Mouse (Mus musculus) liver, embryonic 11.5 days (tissue): ENCODE measurements around the gene Fancc. TPM values are rescaled to one million over a fixed set of nuclear protein-coding genes. Genes with fewer than 3 reads are reported as not detected.

Experiments
- ATAC-seq: fragments of 200-750 bp; cut with Nextera tagmentation; replicated peaks from 2 replicates; pipeline ENCODE4 v1.8.0; 2017; ENCODE audit warnings: moderate number of reproducible peaks, mild to moderate bottlenecking, moderate TSS enrichment, moderate library complexity; ENCODE audit not compliant: low FRiP score
- DNase-seq: peaks from one replicate; pipeline ENCODE4 v3.0.0-alpha.2; 2017; ENCODE audit warnings: low spot score
- H3K27ac ChIP-seq: fragments of 300-500 bp; sonication (generic); 2 replicates; pipeline ENCODE4 v1.5.1; 2014; ENCODE audit warnings: mild to moderate bottlenecking, low read depth, low read length, control low read depth
- H3K27me3 ChIP-seq: fragments of 300-500 bp; sonication (generic); replicated peaks from 2 replicates; pipeline ENCODE4 v1.6.1; 2014; ENCODE audit warnings: low read length, mixed read lengths; ENCODE audit not compliant: control insufficient read depth, insufficient read depth
- H3K36me3 ChIP-seq: fragments of 300-500 bp; sonication (generic); 2 replicates; pipeline ENCODE4 v1.6.1; 2014; ENCODE audit warnings: mild to moderate bottlenecking, low read length, moderate library complexity, mixed read lengths; ENCODE audit not compliant: control insufficient read depth, insufficient read depth
- H3K4me1 ChIP-seq: fragments of 300-500 bp; sonication (generic); replicated peaks from 2 replicates; pipeline ENCODE4 v1.6.1; 2014; ENCODE audit warnings: low read length, mixed read lengths; ENCODE audit not compliant: control insufficient read depth, insufficient read depth
- H3K4me2 ChIP-seq: fragments of 300-500 bp; sonication (generic); 2 replicates; pipeline ENCODE4 v1.6.1; 2014; ENCODE audit warnings: mild to moderate bottlenecking, control low read depth, moderate library complexity
- H3K4me3 ChIP-seq: fragments of 300-500 bp; sonication (generic); 2 replicates; pipeline ENCODE4 v1.5.1; 2014; ENCODE audit warnings: low read depth, low read length, control low read depth
- H3K9ac ChIP-seq: fragments of 300-500 bp; sonication (generic); 2 replicates; pipeline ENCODE4 v1.6.1; 2014; ENCODE audit warnings: low read depth, low read length, control low read depth
- H3K9me3 ChIP-seq: fragments of 300-500 bp; sonication (generic); 2 replicates; pipeline ENCODE4 v1.6.1; 2016; ENCODE audit warnings: low read length, inconsistent platforms, mixed read lengths; ENCODE audit not compliant: control insufficient read depth
- WGBS: fragments of 180-500 bp; shearing (Covaris S2); extraction: QIAGEN DNeasy Blood & Tissue Kit; methylation state at CpG from one replicate; pipeline ENCODE4 v1.1.7; 2014; 5-methylcytosine and 5-hydroxymethylcytosine counted together
- polyA plus RNA-seq: library from polyadenylated mRNA; unstranded; fragments of >200 nt; fragmentation: Nextera tagmentation; extraction: Ambion mirVana; gene quantifications from 2 replicates; pipeline ENCODE4 v1.2.1, GENCODE M21; 2014

The Fancc gene
- polyA plus RNA-seq, 1 experiment from 2014 or later, result 18.9 TPM

- DNase-seq (no peak), ATAC-seq (peak; percentile 76)
- Histone ChIP-seq H3K9ac (no peak overlapping the region), H3K36me3 (no peaks in the 10 kb centered on the region), H3K27me3 (no peaks in the 10 kb centered on the region), H3K9me3 (no peaks in the 10 kb centered on the region), H3K4me3 (no peak overlapping the region), H3K4me1 (peaks cover 15% of the 10 kb centered on the region), H3K4me2 (no peak overlapping the region), H3K27ac (peak overlapping the region; percentile 13; the same call in 1 of the 2 replicates)
- 61% methylated on average over 10 of the region's 10 CpGs for WGBS
These were observed 171.9 kb downstream of the Fancc start for GRCm38 (mm10) chr13:63324978-63325848.

DNA sequence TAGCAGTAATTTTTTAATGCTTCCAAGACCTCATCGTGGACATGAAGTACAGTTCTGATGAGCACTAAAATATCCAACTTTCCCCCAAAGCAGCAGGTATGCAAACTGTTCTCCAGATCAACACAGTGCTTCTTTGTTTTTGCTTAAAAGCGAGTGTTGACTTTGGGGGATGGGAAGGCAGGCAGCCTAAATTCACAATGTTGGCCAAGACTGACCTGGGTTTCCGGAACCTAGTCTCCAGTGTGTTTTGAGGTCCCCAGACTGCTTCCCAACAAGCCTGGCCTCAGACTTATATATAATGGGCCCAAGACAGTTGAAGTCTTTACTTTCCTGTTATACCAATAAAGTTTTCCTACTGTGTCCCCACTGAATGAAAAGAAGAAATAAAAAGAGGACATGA, 172.8 kb downstream of the Fancc start:
- Histone ChIP-seq H3K4me2 (no peak overlapping the region), H3K27ac (0 out of 2 replicates have a peak overlapping the region, but pooled peaks have one; percentile 8), H3K4me3 (no peak overlapping the region), H3K9me3 (no peaks in the 10 kb centered on the region), H3K9ac (no peak overlapping the region), H3K27me3 (no peaks in the 10 kb centered on the region), H3K4me1 (peaks cover 15% of the 10 kb centered on the region), H3K36me3 (no peaks in the 10 kb centered on the region)
- WGBS, result 71% methylated on average over 3 of the region's 3 CpGs
- DNase-seq, result no peak
- no peak for ATAC-seq

- no peak overlapping the region for H3K4me3 ChIP-seq
- DNase-seq (no peak), ATAC-seq (no peak)
- H3K27ac ChIP-seq, result 0 out of 2 replicates have a peak overlapping the region, but pooled peaks have one; percentile 8
- 86% methylated on average over 9 of the region's 9 CpGs for WGBS
- H3K27me3 ChIP-seq, result no peaks in the 10 kb centered on the region
- H3K4me2 ChIP-seq, result no peak overlapping the region
- H3K4me1 ChIP-seq, result peaks cover 15% of the 10 kb centered on the region
- no peak overlapping the region for H3K9ac ChIP-seq
- no peaks in the 10 kb centered on the region for H3K36me3 ChIP-seq
- H3K9me3 ChIP-seq, result no peaks in the 10 kb centered on the region
These were observed 173.6 kb downstream of the Fancc start for GRCm38 (mm10) chr13:63323286-63324075.

DNA sequence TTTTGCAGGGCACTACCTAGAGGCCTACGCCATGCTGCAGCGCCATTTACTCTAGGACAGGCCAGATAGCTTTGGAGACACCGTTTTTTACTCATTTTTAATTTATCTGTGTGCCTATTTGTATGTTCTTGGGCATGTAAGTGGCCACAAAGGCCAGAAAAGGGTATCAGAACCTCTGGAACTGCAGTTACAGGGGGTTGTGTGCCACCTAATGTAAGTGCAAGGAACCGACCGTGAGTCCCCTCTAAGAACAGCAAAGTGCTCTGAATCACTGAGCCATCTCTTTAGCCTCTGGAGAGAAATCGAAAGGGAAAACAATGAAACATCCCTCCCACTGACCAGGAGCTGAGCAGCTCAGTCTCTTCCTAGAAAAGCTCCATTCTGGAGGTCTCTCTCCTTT, 174.3 kb downstream of the Fancc start:
- Histone ChIP-seq H3K9ac (no peak overlapping the region), H3K4me2 (no peak overlapping the region), H3K27ac (no peak overlapping the region), H3K4me1 (peaks cover 17% of the 10 kb centered on the region), H3K36me3 (no peaks in the 10 kb centered on the region), H3K9me3 (no peaks in the 10 kb centered on the region), H3K27me3 (no peaks in the 10 kb centered on the region), H3K4me3 (no peak overlapping the region)
- DNase-seq, result no peak
- no peak for ATAC-seq
- WGBS, result 88% methylated on average over 6 of the region's 6 CpGs

DNA sequence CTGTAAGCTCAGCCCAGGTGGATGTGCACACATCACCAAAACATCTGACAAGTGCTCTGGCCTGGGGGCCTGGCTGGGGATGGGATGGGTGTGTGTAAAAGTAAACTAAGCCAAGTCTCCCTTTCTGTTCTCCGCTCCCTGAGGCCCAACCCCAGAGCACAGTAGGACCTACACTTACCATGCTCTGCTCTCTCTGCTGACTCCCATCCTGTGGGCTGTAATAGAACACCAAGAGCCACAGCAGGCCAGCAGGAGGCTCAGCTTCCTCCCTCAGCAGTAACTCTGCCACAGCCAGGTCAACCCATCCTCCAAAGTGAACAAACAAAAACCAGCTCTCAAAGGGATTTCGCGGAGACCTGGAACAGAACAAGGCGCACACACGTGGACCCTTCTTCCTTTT, 175.4 kb downstream of the Fancc start:
- ATAC-seq, result no peak

GRCm38 (mm10) chr13:63319814-63320213, 177.3 kb downstream of the Fancc start:
- DNase-seq (no peak), ATAC-seq (no peak)
- H3K4me1 ChIP-seq, result peaks cover 10% of the 10 kb centered on the region
- no peak overlapping the region for H3K27ac ChIP-seq
- H3K27me3 ChIP-seq, result no peaks in the 10 kb centered on the region
- H3K9ac ChIP-seq, result no peak overlapping the region
- H3K4me2 ChIP-seq, result no peak overlapping the region
- no peaks in the 10 kb centered on the region for H3K36me3 ChIP-seq
- no peak overlapping the region for H3K4me3 ChIP-seq
- H3K9me3 ChIP-seq, result no peaks in the 10 kb centered on the region
- 94% methylated on average over 7 of the region's 7 CpGs for WGBS

More for the DNA sequence above, 175.4 kb downstream of the Fancc start:
- no peaks in the 10 kb centered on the region for H3K9me3 ChIP-seq
- H3K27ac ChIP-seq, result no peak overlapping the region
- H3K9ac ChIP-seq, result no peak overlapping the region
- H3K4me2 ChIP-seq, result no peak overlapping the region
- H3K4me1 ChIP-seq, result peaks cover 18% of the 10 kb centered on the region
- no peak for DNase-seq
- no peaks in the 10 kb centered on the region for H3K27me3 ChIP-seq
- H3K4me3 ChIP-seq, result no peak overlapping the region
- WGBS, result 83% methylated on average over 5 of the region's 5 CpGs
- no peaks in the 10 kb centered on the region for H3K36me3 ChIP-seq

GRCm38 (mm10) chr13:63317681-63318104, 179.4 kb downstream of the Fancc start:
- no peak for ATAC-seq
- Histone ChIP-seq H3K4me3 (no peak overlapping the region), H3K4me1 (peaks cover 13% of the 10 kb centered on the region), H3K9me3 (no peaks in the 10 kb centered on the region), H3K27me3 (no peaks in the 10 kb centered on the region), H3K36me3 (no peaks in the 10 kb centered on the region), H3K4me2 (no peak overlapping the region), H3K9ac (no peak overlapping the region), H3K27ac (no peak overlapping the region)
- WGBS, result 50% methylated on average over 7 of the region's 7 CpGs
- no peak for DNase-seq

GRCm38 (mm10) chr13:63316407-63316806, 180.7 kb downstream of the Fancc start:
- no peaks in the 10 kb centered on the region for H3K27me3 ChIP-seq
- ATAC-seq (no peak), DNase-seq (no peak)
- no peaks in the 10 kb centered on the region for H3K9me3 ChIP-seq
- no peak overlapping the region for H3K9ac ChIP-seq
- H3K4me3 ChIP-seq, result no peak overlapping the region
- no peak overlapping the region for H3K27ac ChIP-seq
- H3K4me1 ChIP-seq, result peaks cover 13% of the 10 kb centered on the region
- 82% methylated on average over 5 of the region's 5 CpGs for WGBS
- H3K4me2 ChIP-seq, result no peak overlapping the region
- H3K36me3 ChIP-seq, result no peaks in the 10 kb centered on the region
